Mouse (Mus musculus) adrenal gland, postnatal 36 days (tissue): ENCODE measurements around the gene Etnk2. TPM values are rescaled to one million over a fixed set of nuclear protein-coding genes. Genes with fewer than 3 reads are reported as not detected.
"Not testable (repeated sequence)": the region's sequence is repeated elsewhere in the genome, so short reads cannot be mapped to it uniquely, and the experiment has no call there.

Source experiments
- DNase-seq, 2 experiments: peaks; one replicate each; pipeline ENCODE4 v3.0.0; 2021; ENCODE audit warnings: mixed read lengths in 1 of 2
- long read RNA-seq, 2 experiments: library from polyadenylated mRNA; stranded (forward); transcript quantifications; one replicate each; pipeline ENCODE4 v2.0.0; 2021; ENCODE audit warnings: borderline sequencing depth in 2 of 2
- total RNA-seq, 2 experiments: library from RNA; stranded (reverse); gene quantifications; 2 replicates each; pipeline ENCODE4 v1.2.3; 2021

Gene Etnk2
- 10 to 100 TPM in 1 of 2 experiments, 1 to 10 TPM in 1; 4.6 to 24.7 TPM for total RNA-seq
- long read RNA-seq, experiment 1, transcript Etnk2-203 (8 exons, 2,297 nt): major isoform, 6 of 8 reads
- long read RNA-seq, experiment 1, partial matches to known transcripts: 0 of 8 reads
- long read RNA-seq, experiment 1, other reads (novel, unspliced or antisense): 2 of 8 reads
- long read RNA-seq, experiment 2, partial matches to known transcripts: 2 of 4 reads
- long read RNA-seq, experiment 2, other reads (novel, unspliced or antisense): 0 of 4 reads

GRCm38 (mm10) chr1:133363276-133364021 is at the start of gene Etnk2:
Gene Etnk2 (plus strand): TSS chr1:133363572.
- DNase-seq: peak; percentile 92 to 94

DNA sequence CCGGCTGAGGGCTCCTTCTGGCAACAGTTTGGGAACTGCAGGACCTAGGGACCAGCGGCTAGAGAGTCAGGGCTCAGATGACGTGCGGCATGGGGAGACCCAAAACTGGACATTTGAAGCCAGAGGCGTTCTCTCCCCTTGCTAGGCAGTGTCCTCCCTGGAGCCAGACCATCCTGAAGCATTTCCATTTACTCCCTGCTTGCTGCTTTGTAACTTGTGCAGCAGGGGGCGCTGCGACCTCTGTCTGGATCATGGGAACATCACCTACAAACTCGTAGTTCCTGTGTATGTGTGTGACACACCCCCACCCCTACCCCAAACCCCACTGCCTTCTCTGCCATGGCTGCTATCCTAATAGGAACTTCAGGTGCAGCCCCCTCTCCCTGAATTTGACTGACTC is 49.0 kb upstream of the Etnk2 start:
- DNase-seq: peak; percentile 71 to 86

- DNase-seq: peak; percentile 37 to 39
These were observed 47.6 kb upstream of the Etnk2 start for GRCm38 (mm10) chr1:133315775-133316174.

DNA sequence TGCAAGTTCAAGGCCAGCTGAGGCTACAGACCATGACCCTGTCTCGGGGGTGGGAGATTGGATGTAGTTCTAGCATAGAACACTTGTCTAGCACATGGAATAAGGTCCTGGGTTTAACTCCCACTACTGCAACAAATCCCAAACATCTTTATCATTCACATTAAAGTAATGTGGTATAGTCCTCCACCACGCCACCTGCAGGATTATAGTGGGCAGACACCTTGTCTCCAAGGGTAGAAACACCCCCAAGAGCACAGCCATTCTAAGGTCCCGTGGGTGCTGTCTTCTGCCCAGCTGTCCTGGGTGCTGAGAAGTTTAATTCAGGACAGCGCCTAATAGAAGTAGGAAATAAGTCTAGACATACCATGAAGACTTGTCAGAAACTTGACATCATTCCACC is 46.8 kb upstream of the Etnk2 start:
- no peak for DNase-seq

DNA sequence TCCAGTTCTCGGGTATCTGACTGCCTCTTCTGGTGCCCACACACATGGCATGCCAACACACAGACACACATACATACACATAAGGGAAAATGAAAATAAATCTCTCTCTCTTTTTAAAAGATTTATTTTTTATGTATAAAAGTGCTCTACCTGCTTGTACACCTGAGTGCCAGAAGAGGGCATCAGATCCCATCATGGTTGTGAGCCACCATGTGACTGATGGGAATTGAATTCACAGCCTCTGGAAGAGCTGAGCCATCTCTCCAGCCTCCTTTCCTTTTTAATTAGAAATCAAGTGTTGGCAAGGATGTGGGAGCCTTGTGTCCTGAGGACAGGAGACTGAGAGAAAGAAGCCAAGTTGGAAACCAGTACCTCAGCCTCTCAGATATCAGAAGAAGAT is 46.2 kb upstream of the Etnk2 start:
- no peak for DNase-seq

DNA sequence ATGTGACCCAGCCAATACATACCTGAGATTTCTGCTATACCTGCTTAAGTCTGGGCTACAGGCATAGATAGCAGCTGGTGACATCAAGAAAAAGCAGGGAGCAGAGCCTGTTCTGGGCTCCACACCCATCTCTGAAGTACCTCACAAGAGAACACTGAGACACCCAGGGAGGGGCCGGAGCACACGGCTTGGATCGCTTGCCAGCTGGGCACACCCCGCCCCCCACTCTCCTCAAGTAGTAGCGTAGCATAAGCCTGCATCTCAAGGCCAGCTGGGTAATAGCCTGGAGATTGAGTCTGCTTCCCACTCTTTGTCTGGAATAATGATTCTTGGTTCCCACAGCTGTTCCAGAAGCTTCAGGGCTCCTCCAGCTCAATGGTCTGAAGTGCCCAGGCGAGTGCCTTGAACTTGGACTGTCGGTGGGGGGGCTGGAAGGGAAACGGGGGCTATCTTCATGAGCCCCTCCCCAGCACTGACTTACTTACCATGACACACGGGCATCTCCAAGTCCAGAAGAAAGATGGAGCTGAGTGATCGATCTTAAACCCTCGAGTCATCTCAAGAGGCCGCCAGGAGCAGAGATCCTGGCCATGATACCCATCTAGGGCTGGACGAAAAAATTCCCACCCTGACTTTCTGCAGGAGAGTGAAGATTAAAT is 42.0 kb upstream of the Etnk2 start, which contains the start of gene Kiss1:
Gene Kiss1 (plus strand): TSS at position 609 of the 659 bp plus-strand sequence.
- DNase-seq: peak in 1 of 2 experiments; percentile 50

- DNase-seq: no peak
These were observed 40.0 kb upstream of the Etnk2 start for GRCm38 (mm10) chr1:133323333-133323732.

GRCm38 (mm10) chr1:133325951-133326350 is 37.4 kb upstream of the Etnk2 start:
- DNase-seq: no peak

GRCm38 (mm10) chr1:133327094-133327493 is 36.3 kb upstream of the Etnk2 start:
- no peak for DNase-seq

DNA sequence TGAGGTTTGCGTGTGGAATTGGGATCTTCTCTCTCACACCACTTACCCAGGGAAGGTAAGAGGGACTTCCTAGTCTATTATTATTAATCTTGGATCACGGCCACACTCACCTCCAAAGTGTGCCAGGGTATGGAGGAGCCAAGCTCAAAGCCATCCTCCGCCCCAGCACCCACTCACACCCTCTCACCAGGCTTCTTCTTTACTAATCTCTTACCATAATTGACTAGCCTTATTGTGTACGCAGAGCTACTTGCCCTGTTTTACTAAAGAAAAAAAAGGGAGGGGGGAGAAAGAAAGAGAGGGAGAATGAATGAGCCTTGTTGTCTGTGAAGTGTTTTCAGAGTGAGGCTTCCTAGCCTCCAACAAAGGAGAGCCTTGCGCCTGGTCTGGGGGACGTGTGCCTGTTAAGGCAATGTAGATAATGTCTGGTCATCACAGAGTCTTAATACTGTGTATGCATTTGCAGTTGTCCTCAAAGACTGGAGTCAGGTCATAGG is 35.0 kb upstream of the Etnk2 start:
- DNase-seq: no peak

DNA sequence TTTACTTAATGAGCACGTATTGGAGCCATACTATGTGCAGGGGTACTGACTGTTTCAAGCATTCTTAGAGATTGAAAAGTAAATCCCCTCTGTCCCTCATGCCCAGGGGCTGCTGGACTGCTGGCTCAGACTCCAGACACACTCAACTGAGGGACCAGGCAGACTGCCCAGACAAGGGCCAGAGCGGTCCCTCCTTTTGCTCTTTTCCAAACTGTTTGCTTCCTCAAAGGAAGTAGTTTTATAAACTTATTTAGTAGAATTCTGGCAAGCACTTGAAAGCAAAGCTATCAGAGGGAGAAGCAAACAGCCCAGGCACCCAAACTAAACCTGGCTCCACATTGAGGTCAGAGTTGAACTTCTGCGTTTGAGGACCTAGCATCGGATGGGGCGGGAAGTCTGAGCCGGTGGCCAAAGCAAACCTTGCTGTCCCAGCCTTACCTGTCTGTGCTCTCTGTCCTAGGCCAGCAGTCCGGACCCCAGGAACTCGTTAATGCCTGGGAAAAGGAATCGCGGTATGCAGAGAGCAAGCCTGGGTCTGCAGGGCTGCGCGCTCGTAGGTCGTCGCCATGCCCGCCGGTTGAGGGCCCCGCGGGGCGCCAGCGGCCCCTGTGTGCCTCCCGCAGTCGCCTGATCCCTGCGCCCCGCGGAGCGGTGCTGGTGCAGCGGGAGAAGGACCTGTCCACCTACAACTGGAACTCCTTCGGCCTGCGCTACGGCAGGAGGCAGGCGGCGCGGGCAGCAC is 34.3 kb upstream of the Etnk2 start:
- peak in 1 of 2 experiments; percentile 18 for DNase-seq

DNA sequence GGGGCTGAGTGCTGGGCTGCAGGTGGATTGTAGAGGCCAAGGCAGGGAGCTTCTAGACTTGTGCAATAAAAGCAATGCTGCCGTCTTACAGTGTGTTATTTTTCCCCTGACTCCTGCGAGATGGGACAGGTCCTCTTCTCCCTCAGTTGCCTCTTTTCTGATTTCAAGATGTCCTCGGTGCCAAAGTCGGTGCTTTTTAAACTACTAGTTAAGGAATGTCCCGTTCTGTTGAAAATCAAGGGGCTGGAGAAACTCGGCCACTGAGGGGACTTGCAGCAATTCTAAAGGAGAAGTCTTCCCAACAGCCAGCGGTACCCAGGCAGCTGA is 33.8 kb upstream of the Etnk2 start:
- DNase-seq: no peak

- DNase-seq: peak in 1 of 2 experiments; percentile 41
These were observed 32.2 kb upstream of the Etnk2 start for GRCm38 (mm10) chr1:133331142-133331541.

DNA sequence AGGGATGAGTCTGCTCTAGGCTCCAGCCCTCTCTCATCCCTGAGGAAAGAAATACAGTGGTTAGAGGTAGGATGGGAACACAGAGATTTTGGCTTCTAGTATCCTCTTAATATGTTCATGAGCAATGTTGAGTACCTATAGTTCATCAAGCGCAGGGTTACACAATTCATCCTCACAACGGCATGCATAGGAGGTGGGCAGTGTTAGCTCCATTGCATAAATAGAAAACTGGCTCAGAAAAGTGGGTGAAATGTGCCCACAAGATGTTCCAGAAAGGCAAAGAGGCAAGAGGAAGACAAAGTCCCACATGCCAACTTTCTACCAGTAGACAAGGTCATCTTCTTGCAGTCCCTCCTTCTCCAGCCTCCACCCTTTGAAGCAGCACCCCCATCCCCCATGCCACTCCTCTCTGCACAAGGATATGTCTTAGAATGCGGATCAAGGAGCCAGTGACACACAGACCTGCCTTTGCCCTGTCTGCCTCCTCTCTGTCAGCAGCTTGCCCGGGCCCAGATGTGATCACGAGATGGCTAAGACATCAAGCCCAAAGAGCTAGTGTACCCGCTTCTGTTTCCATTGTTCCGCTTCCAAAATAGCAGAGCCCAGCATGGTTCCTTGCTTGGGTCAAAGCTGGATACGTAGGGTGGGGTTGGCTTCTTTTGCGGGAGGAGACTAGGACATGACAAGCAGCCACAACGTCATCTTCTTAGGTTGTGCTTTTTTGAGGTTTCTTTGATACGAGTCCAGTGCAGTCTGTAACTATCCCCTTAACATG is 30.5 kb upstream of the Etnk2 start:
- DNase-seq: no peak

DNA sequence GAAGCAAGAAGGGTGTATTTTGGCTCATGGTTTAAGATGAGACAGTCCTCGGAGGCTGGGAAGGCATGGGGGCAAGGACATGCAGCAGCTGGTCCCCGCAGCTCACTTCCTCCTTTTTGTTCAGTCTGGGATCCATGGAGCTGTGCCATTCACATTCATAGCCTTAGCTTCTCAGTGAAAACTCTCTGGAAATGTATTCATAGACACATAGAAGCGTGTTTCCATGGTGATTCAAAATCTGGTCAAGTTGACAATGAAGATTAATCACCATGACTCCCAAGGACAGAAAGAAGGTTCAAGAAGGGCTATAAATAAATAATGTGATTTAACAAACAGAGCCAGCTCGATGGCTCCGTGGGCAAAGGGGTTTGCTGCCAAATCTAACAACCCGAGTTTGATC is 29.4 kb upstream of the Etnk2 start:
- no peak for DNase-seq

DNA sequence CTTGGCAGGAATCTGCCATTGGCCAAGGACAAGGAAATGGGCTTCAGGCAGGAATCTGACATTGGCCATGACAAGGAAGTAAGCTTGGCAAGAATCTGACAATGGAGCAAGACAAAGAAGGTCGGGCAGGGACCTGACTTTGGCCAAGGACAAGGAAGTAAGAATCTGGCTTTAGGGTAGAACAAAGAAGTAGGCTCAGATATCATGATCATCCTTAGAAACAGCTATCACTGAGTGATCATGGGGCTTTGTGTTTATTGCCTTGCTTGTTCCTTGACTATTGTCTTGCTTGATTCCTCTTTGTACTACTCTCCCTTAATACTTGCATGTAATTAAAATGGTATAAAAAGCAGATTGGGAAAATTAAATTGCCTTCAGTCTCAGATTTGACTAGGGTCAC is 23.0 kb upstream of the Etnk2 start:
- DNase-seq: not testable (repeated sequence)

DNA sequence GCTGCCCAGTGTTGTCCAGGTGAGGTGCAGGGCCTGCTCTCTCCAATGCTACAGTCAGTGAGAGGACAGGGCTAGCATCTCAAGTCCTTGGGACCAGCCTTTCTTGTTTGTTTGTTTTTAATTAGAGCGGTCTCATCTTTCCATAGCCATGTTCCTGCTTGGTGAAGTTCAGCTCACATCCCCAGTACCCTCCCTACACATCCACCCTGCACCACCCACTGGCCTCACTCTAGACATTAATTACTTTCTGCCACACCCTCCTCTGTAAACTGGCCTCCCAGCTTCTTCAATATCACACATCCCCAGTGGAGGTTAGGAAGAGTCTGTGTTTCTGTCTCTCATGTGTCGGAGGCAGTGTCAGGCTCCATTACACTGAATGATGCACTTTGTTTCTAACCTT is 19.0 kb upstream of the Etnk2 start:
- DNase-seq: no peak

DNA sequence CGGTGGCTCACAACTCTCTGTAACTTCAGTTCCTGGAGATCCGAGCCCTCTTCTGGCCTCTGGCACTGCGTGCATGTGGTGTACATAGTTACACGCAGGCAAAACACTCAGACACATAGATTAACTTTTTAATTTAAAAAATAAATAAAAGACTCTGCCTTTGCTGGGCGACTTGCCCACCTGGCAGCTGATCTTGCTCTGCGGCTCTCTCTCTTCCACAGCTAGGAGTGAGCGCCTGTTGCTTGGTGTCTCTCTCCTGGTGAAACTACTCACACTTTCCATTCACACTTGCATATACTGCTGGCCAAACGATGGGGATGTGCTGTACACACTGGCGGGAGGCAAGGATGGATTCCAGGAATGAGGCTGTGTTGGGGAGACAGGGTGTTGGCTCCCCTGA is 16.8 kb upstream of the Etnk2 start:
- no peak for DNase-seq

- no peak for DNase-seq
These were observed 16.1 kb upstream of the Etnk2 start for GRCm38 (mm10) chr1:133347226-133347625.

- DNase-seq: peak; percentile 55 to 57
These were observed 15.5 kb upstream of the Etnk2 start for GRCm38 (mm10) chr1:133347693-133348520.

GRCm38 (mm10) chr1:133350210-133350609 is 13.2 kb upstream of the Etnk2 start, which contains the start of gene Ren1:
Gene Ren1 (plus strand): TSS chr1:133350510.
- DNase-seq: no peak
